Mouse (Mus musculus) limb, embryonic 12.5 days (tissue): ENCODE data around the gene Iqch. TPM values are rescaled to one million over a fixed set of nuclear protein-coding genes. Genes with fewer than 3 reads are reported as not detected.

ENCODE experiments used
- ATAC-seq: fragments of 200-750 bp; cut with Nextera tagmentation; 2 replicates; pipeline ENCODE4 v1.8.0; 2017; ENCODE audit warnings: low read depth, moderate TSS enrichment; ENCODE audit not compliant: insufficient number of reproducible peaks, insufficient read depth, low FRiP score, low TSS enrichment
- H3K27ac ChIP-seq: fragments of 300-500 bp; sonication (generic); 2 replicates; pipeline ENCODE4 v1.5.1; 2016; ENCODE audit warnings: mild to moderate bottlenecking, moderate library complexity
- H3K27me3 ChIP-seq: fragments of 300-500 bp; sonication (generic); 2 replicates; pipeline ENCODE4 v1.6.1; 2016; ENCODE audit warnings: mild to moderate bottlenecking, moderate library complexity
- H3K36me3 ChIP-seq: fragments of 300-500 bp; sonication (generic); 2 replicates; pipeline ENCODE4 v1.6.1; 2016; ENCODE audit warnings: mild to moderate bottlenecking, moderate library complexity
- H3K4me1 ChIP-seq: fragments of 300-500 bp; sonication (generic); replicated peaks from 2 replicates; pipeline ENCODE4 v1.6.1; 2016
- H3K4me2 ChIP-seq: fragments of 300-500 bp; sonication (generic); 2 replicates; pipeline ENCODE4 v1.6.1; 2016; ENCODE audit warnings: mild to moderate bottlenecking, moderate library complexity
- H3K4me3 ChIP-seq: fragments of 300-500 bp; sonication (generic); replicated peaks from 2 replicates; pipeline ENCODE4 v1.5.1; 2016; ENCODE audit warnings: mild to moderate bottlenecking
- H3K9ac ChIP-seq: fragments of 300-500 bp; sonication (generic); replicated peaks from 2 replicates; pipeline ENCODE4 v1.6.1; 2016; ENCODE audit warnings: mild to moderate bottlenecking, moderate library complexity
- H3K9me3 ChIP-seq: fragments of 300-500 bp; sonication (generic); 2 replicates; pipeline ENCODE4 v1.6.1; 2016; ENCODE audit warnings: mild to moderate bottlenecking, moderate library complexity
- WGBS: fragments of 180-500 bp; shearing (Covaris S2); methylation state at CpG from one replicate; pipeline ENCODE4 v1.1.7; 2016; 5-methylcytosine and 5-hydroxymethylcytosine counted together
- polyA plus RNA-seq: library from polyadenylated mRNA; unstranded; fragments of >200 nt; fragmentation: Nextera tagmentation; extraction: Ambion mirVana; gene quantifications from 2 replicates; pipeline ENCODE4 v1.2.1, GENCODE M21; 2016

The Iqch gene
- polyA plus RNA-seq, 1 experiment from 2014 or later, result 0.34 TPM

- no peaks in the 10 kb centered on the region for H3K36me3 ChIP-seq
- peak overlapping the region; percentile 84 for H3K27ac ChIP-seq
- H3K27me3 ChIP-seq, result no peaks in the 10 kb centered on the region
- ATAC-seq, result peak; percentile 83
- peaks cover 67% of the 10 kb centered on the region for H3K4me1 ChIP-seq
- no peaks in the 10 kb centered on the region for H3K9me3 ChIP-seq
- no peak overlapping the region for H3K4me3 ChIP-seq
- H3K9ac ChIP-seq, result no peak overlapping the region; the same call in 1 of the 2 replicates
- H3K4me2 ChIP-seq, result peak overlapping the region; percentile 43
- 11% methylated on average over 13 of the region's 13 CpGs for WGBS
These were observed 8.6 kb upstream of the Iqch start for GRCm38 (mm10) chr9:63610841-63611366.

GRCm38 (mm10) chr9:63610231-63610630 lies 7.9 kb upstream of the Iqch start:
- Histone ChIP-seq H3K27me3 (no peaks in the 10 kb centered on the region), H3K4me1 (peaks cover 70% of the 10 kb centered on the region), H3K4me2 (no peak overlapping the region), H3K9me3 (no peaks in the 10 kb centered on the region), H3K36me3 (no peaks in the 10 kb centered on the region), H3K4me3 (no peak overlapping the region), H3K27ac (peak overlapping the region; percentile 84), H3K9ac (no peak overlapping the region)
- no peak for ATAC-seq
- 79% methylated on average over 6 of the region's 6 CpGs for WGBS

GRCm38 (mm10) chr9:63609776-63610175 lies 7.5 kb upstream of the Iqch start:
- ATAC-seq, result no peak
- WGBS, result 93% methylated on average over 2 of the region's 2 CpGs
- H3K4me1 ChIP-seq, result peaks cover 70% of the 10 kb centered on the region

GRCm38 (mm10) chr9:63609246-63609645 lies 7.0 kb upstream of the Iqch start:
- Histone ChIP-seq H3K4me2 (no peak overlapping the region), H3K36me3 (no peaks in the 10 kb centered on the region), H3K9ac (no peak overlapping the region), H3K4me3 (no peak overlapping the region), H3K27ac (0 out of 2 replicates have a peak overlapping the region, but pooled peaks have one; percentile 41), H3K9me3 (no peaks in the 10 kb centered on the region), H3K4me1 (peaks cover 70% of the 10 kb centered on the region), H3K27me3 (no peaks in the 10 kb centered on the region)
- no peak for ATAC-seq
- WGBS, result 74% methylated on average over 8 of the region's 8 CpGs

More at GRCm38 (mm10) chr9:63609776-63610175, 7.5 kb upstream of the Iqch start:
- H3K36me3 ChIP-seq, result no peaks in the 10 kb centered on the region
- peak overlapping the region; percentile 84 for H3K27ac ChIP-seq
- no peak overlapping the region for H3K4me3 ChIP-seq
- H3K4me2 ChIP-seq, result no peak overlapping the region
- H3K9ac ChIP-seq, result no peak overlapping the region
- H3K9me3 ChIP-seq, result no peaks in the 10 kb centered on the region
- H3K27me3 ChIP-seq, result no peaks in the 10 kb centered on the region

GRCm38 (mm10) chr9:63608006-63608405 lies 5.7 kb upstream of the Iqch start:
- H3K4me1 ChIP-seq, result peaks cover 70% of the 10 kb centered on the region
- no peak overlapping the region for H3K27ac ChIP-seq

GRCm38 (mm10) chr9:63606594-63606993 lies 4.3 kb upstream of the Iqch start:
- Histone ChIP-seq H3K9me3 (no peaks in the 10 kb centered on the region), H3K4me1 (peaks cover 58% of the 10 kb centered on the region), H3K27me3 (no peaks in the 10 kb centered on the region), H3K27ac (no peak overlapping the region), H3K4me3 (no peak overlapping the region), H3K9ac (no peak overlapping the region), H3K4me2 (no peak overlapping the region), H3K36me3 (no peaks in the 10 kb centered on the region)
- no peak for ATAC-seq
- 72% methylated on average over 2 of the region's 2 CpGs for WGBS

More at GRCm38 (mm10) chr9:63608006-63608405, 5.7 kb upstream of the Iqch start:
- no peak for ATAC-seq
- H3K9me3 ChIP-seq, result no peaks in the 10 kb centered on the region
- no peak overlapping the region for H3K4me3 ChIP-seq
- 85% methylated on average over 6 of the region's 6 CpGs for WGBS
- no peaks in the 10 kb centered on the region for H3K27me3 ChIP-seq
- no peak overlapping the region for H3K9ac ChIP-seq
- H3K36me3 ChIP-seq, result no peaks in the 10 kb centered on the region
- no peak overlapping the region for H3K4me2 ChIP-seq

GRCm38 (mm10) chr9:63603849-63604248 lies 1.6 kb upstream of the Iqch start:
- Histone ChIP-seq H3K4me2 (peak overlapping the region; percentile 11), H3K27me3 (no peaks in the 10 kb centered on the region), H3K4me1 (peaks cover 33% of the 10 kb centered on the region), H3K36me3 (no peaks in the 10 kb centered on the region), H3K9me3 (no peaks in the 10 kb centered on the region), H3K27ac (no peak overlapping the region), H3K4me3 (no peak overlapping the region), H3K9ac (no peak overlapping the region)
- WGBS, result 55% methylated on average over 6 of the region's 6 CpGs
- no peak for ATAC-seq

GRCm38 (mm10) chr9:63596660-63597059 lies 5.6 kb downstream of the Iqch start:
- Histone ChIP-seq H3K36me3 (no peaks in the 10 kb centered on the region), H3K27ac (peak overlapping the region; percentile 80), H3K4me2 (no peak overlapping the region), H3K9me3 (no peaks in the 10 kb centered on the region), H3K4me3 (no peak overlapping the region), H3K27me3 (no peaks in the 10 kb centered on the region), H3K9ac (no peak overlapping the region), H3K4me1 (peaks cover 49% of the 10 kb centered on the region)
- peak; percentile 43 for ATAC-seq
- WGBS, result 56% methylated on average over 9 of the region's 9 CpGs

- no peak for ATAC-seq
- peak overlapping the region; percentile 80 for H3K27ac ChIP-seq
These were observed 6.6 kb downstream of the Iqch start for GRCm38 (mm10) chr9:63595652-63596051.

GRCm38 (mm10) chr9:63595032-63595431 lies 7.3 kb downstream of the Iqch start:
- H3K4me1 ChIP-seq, result peaks cover 51% of the 10 kb centered on the region
- ATAC-seq, result peak; percentile 85
- H3K4me3 ChIP-seq, result no peak overlapping the region
- no peaks in the 10 kb centered on the region for H3K9me3 ChIP-seq
- H3K4me2 ChIP-seq, result no peak overlapping the region
- WGBS, result 65% methylated on average over 1 of the region's 1 CpGs
- H3K9ac ChIP-seq, result no peak overlapping the region
- H3K36me3 ChIP-seq, result no peaks in the 10 kb centered on the region
- H3K27ac ChIP-seq, result peak overlapping the region; percentile 65
- no peaks in the 10 kb centered on the region for H3K27me3 ChIP-seq

More at GRCm38 (mm10) chr9:63595652-63596051, 6.6 kb downstream of the Iqch start:
- Histone ChIP-seq H3K9ac (no peak overlapping the region), H3K9me3 (no peaks in the 10 kb centered on the region), H3K36me3 (no peaks in the 10 kb centered on the region), H3K27me3 (no peaks in the 10 kb centered on the region), H3K4me3 (no peak overlapping the region), H3K4me2 (no peak overlapping the region), H3K4me1 (peaks cover 49% of the 10 kb centered on the region)
- WGBS, result 66% methylated on average over 8 of the region's 8 CpGs

- WGBS, result 92% methylated on average over 8 of the region's 8 CpGs
- Histone ChIP-seq H3K4me3 (no peak overlapping the region), H3K27me3 (no peaks in the 10 kb centered on the region), H3K9ac (no peak overlapping the region), H3K4me1 (peaks cover 57% of the 10 kb centered on the region), H3K4me2 (no peak overlapping the region), H3K9me3 (peaks cover 4% of the 10 kb centered on the region; the same call in 1 of the 2 replicates), H3K36me3 (no peaks in the 10 kb centered on the region), H3K27ac (no peak overlapping the region)
- no peak for ATAC-seq
These were observed 10.5 kb downstream of the Iqch start for GRCm38 (mm10) chr9:63591661-63592256.

GRCm38 (mm10) chr9:63590592-63590991 lies 11.7 kb downstream of the Iqch start:
- Histone ChIP-seq H3K4me2 (no peak overlapping the region), H3K4me1 (peaks cover 45% of the 10 kb centered on the region), H3K4me3 (no peak overlapping the region), H3K27ac (no peak overlapping the region), H3K9ac (no peak overlapping the region), H3K36me3 (no peaks in the 10 kb centered on the region), H3K27me3 (no peaks in the 10 kb centered on the region), H3K9me3 (peaks cover 10% of the 10 kb centered on the region; the same call in 1 of the 2 replicates)
- no peak for ATAC-seq
- WGBS, result 83% methylated on average over 4 of the region's 4 CpGs
